Mouse (Mus musculus): ENCODE results near the gene Slc4a2.

Gene Slc4a2
- long read RNA-seq, experiment 1, full-length matches to known transcripts = 3 of 15 reads
- long read RNA-seq, experiment 1, partial matches to known transcripts = 11 of 15 reads
- long read RNA-seq, experiment 1, other reads (novel, unspliced or antisense) = 1 of 15 reads
- long read RNA-seq, experiment 2, full-length matches to known transcripts = 2 of 12 reads
- long read RNA-seq, experiment 2, partial matches to known transcripts = 9 of 12 reads
- long read RNA-seq, experiment 2, other reads (novel, unspliced or antisense) = 1 of 12 reads

- intact Hi-C loops (cut with DNase I) = no loop called here
These were observed at the start of gene Slc4a2, which contains the start of gene Cdk5 for GRCm38 (mm10) chr5:24423129-24424003. TSS of gene Slc4a2 (plus strand) at chr5:24423837. TSS of gene Cdk5 (minus strand) at chr5:24423530.

DNA sequence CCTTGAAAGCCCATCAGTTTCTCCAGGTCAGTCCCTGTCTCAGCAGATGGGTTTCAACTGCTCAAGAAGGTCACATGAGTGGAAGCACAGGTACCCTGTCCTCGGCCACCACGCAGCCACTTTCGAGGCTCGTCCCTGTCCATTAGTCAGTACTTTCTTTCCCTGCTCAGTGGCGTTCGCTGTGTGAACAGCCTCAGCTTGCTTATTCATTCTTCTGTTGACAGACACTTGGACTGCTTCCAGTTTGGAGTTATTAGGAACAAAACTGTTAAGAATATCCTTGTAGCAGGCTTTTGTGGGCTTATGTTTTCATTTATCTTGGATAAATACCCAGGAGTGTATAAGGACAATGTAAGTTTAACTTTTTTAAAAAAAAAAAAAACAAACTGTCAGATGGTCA lies 49.4 kb upstream of the Slc4a2 start:
- intact Hi-C loops (cut with DNase I) = no loop called here

DNA sequence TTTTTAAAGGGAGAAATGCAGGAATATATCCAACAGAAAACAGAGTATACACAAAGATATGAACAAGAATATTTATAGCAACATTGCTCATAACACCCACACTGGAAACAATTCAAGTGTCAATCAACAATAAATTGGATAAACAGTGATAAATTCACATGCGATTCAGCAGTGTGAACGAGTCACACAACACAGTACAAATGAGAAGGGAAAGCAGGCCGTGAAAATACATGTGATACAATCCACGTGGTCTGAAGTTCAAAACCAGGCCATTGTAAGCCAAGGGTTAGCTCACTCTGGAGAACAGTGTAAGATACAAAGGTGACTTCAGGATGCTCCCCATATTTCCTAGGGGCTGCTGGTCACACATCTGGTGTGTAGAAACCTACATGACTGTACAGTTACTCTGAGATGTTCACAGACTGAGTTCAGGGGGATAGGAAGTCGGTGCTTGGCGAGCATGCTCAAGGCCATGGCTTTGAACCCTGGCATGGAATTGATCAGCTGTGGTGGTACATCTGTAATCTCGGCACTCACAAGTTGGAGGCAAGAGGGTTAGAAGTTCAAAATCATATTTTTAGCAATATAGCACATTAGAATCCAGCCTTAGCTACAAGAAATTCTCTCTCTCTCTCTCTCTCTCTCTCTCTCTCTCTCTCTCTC lies 48.8 kb upstream of the Slc4a2 start:
- intact Hi-C loops (cut with DNase I) = no loop called here

GRCm38 (mm10) chr5:24378700-24379099 lies 44.9 kb upstream of the Slc4a2 start:
- intact Hi-C loops (cut with DNase I) = no loop called here

DNA sequence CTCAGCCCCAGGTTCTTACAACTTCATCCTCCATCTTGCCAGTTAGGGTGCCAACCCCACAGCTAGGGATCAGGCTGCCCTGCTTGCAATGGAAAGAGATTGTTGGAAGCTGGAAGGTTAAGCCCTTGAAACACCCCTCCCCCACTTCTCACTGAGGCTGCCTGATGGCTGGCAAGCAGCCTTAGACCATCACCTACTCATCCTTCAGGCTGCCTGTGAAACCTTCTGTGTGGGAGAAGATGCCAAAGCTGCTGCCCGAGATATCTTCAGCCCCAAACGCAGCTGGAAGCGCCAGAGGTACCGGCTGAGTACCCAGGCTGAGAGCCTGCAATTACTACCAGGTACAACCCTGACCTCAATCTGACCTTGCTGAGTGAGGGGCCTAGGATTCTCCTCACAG lies 44.1 kb upstream of the Slc4a2 start:
- intact Hi-C loops (cut with DNase I) = no loop called here

DNA sequence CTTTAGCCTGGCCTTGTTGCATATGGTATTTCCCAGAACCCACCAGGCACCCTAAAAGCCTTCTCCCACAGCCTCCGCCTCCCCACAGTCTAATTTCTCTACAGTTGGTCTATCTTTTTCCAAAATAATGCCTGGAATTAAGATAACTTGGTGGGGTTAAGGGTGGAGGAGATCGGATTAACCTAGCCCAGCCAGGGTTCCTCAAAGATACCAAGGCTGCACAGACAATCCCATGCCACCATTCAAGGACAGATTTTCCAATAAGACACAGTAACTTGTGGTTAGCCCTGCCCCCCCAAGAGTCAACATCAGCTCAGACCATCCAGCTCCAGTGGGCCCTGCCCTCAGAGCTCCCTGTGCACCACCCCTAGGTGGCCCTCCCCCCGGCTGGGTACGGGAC lies 43.1 kb upstream of the Slc4a2 start:
- intact Hi-C loops (cut with DNase I) = no loop called here

DNA sequence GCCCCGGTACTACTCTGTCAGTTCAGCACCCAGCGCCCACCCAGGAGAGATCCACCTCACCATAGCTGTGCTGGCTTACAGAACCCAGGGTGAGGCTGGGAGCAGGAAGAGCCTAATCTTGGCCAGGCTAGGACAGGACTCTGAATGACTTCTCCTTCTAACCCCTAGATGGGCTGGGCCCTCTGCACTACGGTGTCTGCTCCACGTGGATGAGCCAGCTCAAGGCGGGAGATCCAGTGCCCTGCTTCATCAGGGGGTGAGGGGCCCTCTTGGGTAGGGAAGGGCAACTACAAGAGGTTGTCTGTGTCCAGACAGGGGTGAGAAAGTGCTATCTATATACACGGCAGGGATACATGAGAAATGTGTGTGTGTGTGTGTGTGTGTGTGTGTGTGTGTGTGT lies 42.2 kb upstream of the Slc4a2 start:
- intact Hi-C loops (cut with DNase I) = no loop called here

DNA sequence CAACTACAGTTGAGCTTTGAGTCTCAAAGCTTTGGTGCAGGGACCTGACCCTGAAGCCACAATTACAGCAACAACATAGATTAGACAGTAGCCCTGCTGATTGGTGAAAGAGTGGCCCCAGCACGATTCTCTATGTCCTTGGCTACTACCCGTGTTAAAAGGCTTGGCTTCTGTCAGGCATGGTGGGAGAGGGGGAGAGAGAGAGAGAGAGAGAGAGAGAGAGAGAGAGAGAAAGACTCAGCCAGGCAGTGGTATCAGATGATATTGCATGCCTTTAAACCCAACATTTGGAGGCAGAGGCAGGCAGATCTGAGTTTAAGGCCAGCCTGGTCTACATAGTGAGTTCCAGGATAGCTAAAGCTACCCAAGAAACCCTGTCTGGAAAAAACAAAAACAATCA lies 41.6 kb upstream of the Slc4a2 start:
- intact Hi-C loops (cut with DNase I) = no loop called here

GRCm38 (mm10) chr5:24383026-24383859 lies 40.4 kb upstream of the Slc4a2 start:
- intact Hi-C loops (cut with DNase I) = no loop called here

DNA sequence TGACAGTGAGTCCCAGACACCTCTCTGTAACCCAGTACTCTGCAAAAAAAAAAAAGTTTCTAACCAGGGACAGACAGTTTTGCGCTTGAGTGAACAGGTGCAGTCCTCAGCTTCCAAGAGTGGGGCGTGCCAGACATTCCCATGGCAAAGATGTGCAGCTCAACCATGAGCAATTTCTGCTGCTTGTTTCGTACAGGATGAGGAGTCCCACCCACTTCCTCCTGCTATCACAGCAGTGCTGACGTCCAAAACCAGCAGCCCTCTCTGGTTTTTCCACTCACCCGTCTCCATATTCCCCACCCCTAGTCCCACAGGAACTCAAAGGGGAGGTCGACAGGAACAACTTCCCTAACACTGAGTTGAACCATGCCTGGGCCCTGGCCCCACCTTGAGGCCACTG lies 39.2 kb upstream of the Slc4a2 start:
- intact Hi-C loops (cut with DNase I) = no loop called here

- intact Hi-C loops (cut with DNase I) = no loop called here
These were observed 38.3 kb upstream of the Slc4a2 start for GRCm38 (mm10) chr5:24385374-24385773.

DNA sequence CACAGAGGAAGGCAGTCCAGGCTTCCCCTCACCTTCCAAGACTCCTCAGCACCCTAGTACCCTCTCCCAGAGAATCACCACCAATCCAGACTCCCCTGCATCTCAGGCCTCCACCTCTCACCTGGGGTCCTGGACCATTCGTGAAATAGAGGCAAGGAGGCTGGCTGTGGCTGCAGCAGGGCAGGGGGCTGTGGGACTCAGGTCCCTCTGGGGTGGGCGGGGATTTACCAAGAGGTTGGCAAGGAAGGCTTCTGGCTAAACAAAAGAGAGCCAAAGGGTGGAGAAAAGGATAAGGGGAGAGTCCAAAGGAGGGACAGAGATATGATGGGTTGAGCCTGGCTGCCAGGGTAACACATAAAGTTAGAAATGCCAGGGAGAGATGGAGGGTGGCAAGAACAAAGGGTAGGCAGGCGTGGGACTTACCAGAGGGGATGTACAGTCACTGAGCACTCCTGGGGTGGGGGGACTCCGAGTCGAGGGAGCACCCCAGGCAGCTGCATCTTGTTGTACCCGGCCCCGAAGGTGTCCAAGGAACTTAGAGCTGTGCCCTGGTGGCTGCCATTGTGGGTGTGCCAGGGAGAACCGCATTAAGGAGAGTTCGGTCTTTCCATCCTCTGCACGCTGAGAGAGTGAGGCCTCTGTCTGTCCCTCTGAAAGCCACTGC lies 37.6 kb upstream of the Slc4a2 start:
- intact Hi-C loops (cut with DNase I) = no loop called here

DNA sequence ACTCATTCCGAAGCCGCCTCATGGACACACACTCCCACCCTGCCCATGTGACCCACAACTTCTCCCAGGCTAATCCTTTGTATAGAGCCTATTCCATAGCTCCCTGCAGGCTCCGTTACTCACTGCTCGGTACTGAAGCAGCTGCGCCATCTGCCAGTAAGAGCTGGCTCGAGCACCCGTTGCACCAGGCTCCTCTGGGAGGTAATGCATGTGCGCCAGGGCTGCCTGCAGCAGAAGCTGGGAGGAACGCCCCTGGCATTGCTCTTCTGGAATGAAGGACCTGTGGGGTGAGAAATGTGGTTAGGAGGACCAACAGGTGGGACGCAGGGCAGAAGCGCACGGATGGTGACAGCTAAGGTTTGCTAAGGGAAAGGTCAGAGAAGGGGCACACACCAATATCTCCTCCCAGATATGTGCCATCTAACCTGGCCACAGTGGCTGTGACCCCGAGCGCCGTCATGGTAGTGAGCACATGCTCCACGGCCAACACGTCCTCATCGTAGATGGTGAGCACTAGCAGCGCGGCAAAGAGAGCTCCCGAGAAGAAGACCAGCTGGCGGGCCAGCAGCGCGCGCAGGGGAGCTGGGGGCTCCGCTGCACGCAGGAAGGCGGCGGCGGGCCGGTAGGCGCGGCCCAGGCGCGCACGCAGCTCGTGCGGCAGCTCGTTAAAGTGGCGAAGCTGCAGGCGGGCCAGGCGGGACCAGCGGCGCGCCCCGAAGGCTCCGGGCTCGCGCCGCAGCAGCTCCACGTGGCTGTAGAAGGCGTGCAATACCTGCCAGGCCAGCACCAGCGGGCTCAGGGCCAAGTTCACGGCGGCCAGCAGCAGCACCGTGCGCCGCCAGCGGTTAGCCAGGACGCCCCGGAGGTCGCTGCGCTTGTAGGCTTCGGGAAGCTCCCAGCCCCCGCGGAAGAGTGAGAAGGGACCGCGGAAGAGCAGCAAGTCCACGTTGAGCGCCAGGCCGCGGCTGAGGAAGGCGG lies 36.1 kb upstream of the Slc4a2 start:
- intact Hi-C loops (cut with DNase I) = no loop called here

GRCm38 (mm10) chr5:24388246-24388915 lies 35.3 kb upstream of the Slc4a2 start:
- intact Hi-C loops (cut with DNase I) = no loop called here

DNA sequence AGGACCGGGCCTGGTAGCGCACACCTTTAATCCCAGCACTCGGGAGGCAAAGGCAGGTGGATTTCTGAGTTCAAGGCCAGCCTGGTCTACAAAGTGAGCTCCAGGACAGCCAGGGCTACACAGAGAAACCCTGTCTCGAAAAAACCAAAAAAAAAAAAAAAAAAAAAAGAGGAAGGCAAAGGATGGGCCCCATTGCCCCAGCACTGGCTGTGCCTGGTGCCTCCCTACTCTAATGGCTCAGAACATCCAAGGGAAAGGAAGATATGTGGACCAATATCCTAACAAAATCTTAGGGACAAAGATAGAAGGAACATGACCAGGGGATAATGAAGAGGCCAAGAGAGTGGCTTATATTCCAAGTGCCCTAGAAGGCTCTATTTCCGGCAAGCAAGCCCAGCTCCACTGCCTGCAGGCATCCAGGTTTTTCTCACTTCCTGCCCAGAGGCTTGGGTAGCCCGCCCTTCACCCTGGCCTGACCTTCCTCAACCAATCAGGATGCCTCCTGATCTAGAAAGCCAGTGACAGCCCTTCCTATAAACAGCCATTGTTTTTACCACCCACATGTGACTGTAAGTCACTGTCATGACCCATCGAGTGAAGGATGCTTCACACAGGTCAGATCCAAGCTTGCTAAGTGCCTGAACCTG lies 34.5 kb upstream of the Slc4a2 start:
- intact Hi-C loops (cut with DNase I) = no loop called here

DNA sequence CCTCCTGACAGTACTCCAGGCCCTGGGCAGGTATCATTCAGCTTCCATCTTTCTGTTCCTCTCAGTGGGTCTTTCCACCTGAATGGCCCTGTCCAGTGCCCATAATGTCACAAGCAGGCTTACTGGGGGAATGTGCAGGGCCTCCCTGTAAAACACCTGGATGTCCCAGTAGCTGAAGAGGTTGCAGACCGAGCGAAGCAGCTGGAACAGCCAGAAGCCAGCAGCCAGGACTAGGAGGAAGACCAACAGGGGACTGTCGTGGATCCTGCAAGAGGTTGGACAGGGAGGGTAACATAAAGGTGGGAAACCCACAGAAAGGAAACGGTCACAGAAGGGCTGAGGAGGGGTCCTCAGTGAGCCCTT lies 34.0 kb upstream of the Slc4a2 start:
- intact Hi-C loops (cut with DNase I) = no loop called here

GRCm38 (mm10) chr5:24391864-24392263 lies 31.8 kb upstream of the Slc4a2 start, which contains the start of gene Atg9b:
TSS of gene Atg9b (minus strand) at chr5:24392143.
- intact Hi-C loops (cut with DNase I) = no loop called here

DNA sequence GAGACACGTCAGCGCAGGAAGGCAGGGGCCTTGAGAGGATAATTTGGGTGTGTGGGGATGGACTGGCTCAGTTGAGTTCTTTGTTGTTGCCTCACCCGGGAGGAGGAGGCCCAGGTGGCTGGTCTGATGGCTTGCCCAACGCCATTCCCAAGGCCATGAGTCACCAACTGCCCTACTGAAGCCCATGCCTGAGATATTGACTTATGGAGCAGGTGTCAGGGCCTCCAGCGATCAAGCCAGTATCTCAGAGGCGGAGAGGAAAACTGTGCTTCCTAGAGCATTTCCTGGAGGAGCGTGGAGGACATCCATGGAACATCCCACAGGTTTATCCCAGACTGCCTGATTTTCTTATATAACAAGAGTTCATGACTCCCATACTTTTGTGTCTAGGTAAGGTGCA lies 30.9 kb upstream of the Slc4a2 start:
- intact Hi-C loops (cut with DNase I) = no loop called here
